In the genomic region with DNA sequence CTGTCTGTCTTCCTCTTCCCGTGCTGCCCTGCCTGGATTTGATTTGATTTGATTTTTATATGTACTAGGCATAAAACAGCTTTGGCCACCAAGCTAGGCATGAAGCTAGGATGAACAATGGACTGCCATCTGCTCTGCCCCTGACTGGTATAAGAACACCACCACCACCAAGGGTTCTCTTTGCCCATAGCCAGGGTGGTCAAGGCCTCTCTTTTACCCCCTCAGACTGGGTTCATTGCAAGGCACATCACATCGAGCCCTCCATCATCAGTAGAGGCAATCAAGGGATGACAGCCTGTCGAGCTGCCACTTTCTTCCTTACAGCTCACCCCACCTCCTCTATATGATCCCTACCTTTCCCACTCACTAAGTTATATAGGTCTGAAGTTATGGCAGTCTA, we compare ENCODE assay signal across 17 mouse cellular contexts. TPM values are rescaled to one million over a fixed set of nuclear protein-coding genes. Genes with fewer than 3 reads are reported as not detected.
DNase-seq lines count a peak whose midpoint lies in the region.
"Had no signal": no experiment of that assay in that cellular context is flagged by ENCODE, and none has a peak within 500 bp of the region (broad histone marks: within the 10 kb centered on the region; RNA-seq: fewer than 3 reads in every experiment).

No protein-coding gene starts in this region.

- peak; percentile 71 for DNase-seq in heart, adult 11 months
- no peak for DNase-seq in heart, postnatal 4 days
- DNase-seq in testis, postnatal 10 days (ENCODE audit: low spot score) = peak; percentile 27
- no peak for DNase-seq in testis, postnatal 14 days (ENCODE audit: low spot score)
- no peak for DNase-seq in layer of hippocampus, adult 9-11 months
- DNase-seq: adrenal gland, adult 2 months; adrenal gland, postnatal 10 days; adrenal gland, postnatal 25 days; cerebellum, adult 11 months; cerebellum, adult 18-20 months; cerebellum, adult 8-10 months; cerebellum, adult 9-11 months; cerebellum, postnatal 14 days; cerebellum, postnatal 36 days; embryo, embryonic 11 days had no signal

RNA-seq across cellular contexts. Expression of a gene that starts 16.6 kb away (rescaled TPM):
- 10 to 100 TPM; 13.0 to 13.7 TPM for total RNA-seq in heart, postnatal 4 days (2021)

RNA-seq across cellular contexts. Expression of a gene that starts 39.0 kb away (rescaled TPM):
- 10 to 100 TPM; 15.8 to 17.5 TPM for total RNA-seq in heart, postnatal 4 days (2021)

RNA-seq across cellular contexts. Expression of a gene that starts 50.3 kb away (rescaled TPM):
- total RNA-seq in heart, postnatal 4 days (2021) = 10 to 100 TPM; 16.9 to 20.7 TPM
- total RNA-seq: common myeloid progenitor, adult 5-6 weeks; MEL had no signal

Comparison
In these comparisons a context has a peak if more than half of its experiments do, and no peak if none do; other contexts are left out.
1. DNase-seq: peak in heart, adult 11 months (single experiment) and testis, postnatal 10 days (single experiment); none in heart, postnatal 4 days (single experiment), testis, postnatal 14 days (single experiment) and layer of hippocampus, adult 9-11 months (single experiment).